Mouse (Mus musculus): ENCODE measurements around the gene Sdsl. TPM values are rescaled to one million over a fixed set of nuclear protein-coding genes. Genes with fewer than 3 reads are reported as not detected.
A peak's percentile ranks its signal among the peaks of the same experiment; 100 is the strongest.
"Not testable (repeated sequence)": the region's sequence is repeated elsewhere in the genome, so short reads cannot be mapped to it uniquely, and the experiment has no call there.

The Sdsl gene
- total RNA-seq (2014; fragmentation: Nextera tagmentation) (1.3 and 3.5 TPM in 2 replicates), total RNA-seq (2017) (2.4 and 2.8 TPM in 2 replicates)

DNA sequence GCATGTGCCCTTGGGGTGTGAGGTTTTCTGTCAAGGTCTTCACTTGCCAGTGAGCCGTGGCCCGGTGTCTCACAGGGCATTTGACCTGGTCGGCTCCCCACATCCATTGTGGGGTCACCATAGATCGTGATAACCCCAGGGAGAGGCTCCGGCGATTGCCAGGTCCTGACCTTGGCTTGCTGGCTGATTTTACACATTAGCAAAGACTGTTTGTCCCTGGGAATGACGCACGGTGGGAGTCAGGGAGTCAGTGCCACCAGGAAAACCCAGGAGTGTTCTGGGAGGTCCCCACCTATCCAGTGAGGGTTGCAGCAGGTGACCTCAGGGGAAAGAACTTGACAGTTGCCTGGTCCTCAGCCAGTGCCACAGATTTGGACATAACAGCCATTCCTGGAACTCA, at the start of gene Sdsl:
Gene Sdsl, minus strand, starts transcription at position 41 of the 400 bp plus-strand sequence.
- no peak for ATAC-seq (replicated peaks; ENCODE audit: poor library complexity, severe bottlenecking)

- ATAC-seq (replicated peaks; ENCODE audit: poor library complexity, severe bottlenecking), result peak; percentile 44
Observed at GRCm38 (mm10) chr5:120517552-120517951, 44.9 kb upstream of the Sdsl start.

DNA sequence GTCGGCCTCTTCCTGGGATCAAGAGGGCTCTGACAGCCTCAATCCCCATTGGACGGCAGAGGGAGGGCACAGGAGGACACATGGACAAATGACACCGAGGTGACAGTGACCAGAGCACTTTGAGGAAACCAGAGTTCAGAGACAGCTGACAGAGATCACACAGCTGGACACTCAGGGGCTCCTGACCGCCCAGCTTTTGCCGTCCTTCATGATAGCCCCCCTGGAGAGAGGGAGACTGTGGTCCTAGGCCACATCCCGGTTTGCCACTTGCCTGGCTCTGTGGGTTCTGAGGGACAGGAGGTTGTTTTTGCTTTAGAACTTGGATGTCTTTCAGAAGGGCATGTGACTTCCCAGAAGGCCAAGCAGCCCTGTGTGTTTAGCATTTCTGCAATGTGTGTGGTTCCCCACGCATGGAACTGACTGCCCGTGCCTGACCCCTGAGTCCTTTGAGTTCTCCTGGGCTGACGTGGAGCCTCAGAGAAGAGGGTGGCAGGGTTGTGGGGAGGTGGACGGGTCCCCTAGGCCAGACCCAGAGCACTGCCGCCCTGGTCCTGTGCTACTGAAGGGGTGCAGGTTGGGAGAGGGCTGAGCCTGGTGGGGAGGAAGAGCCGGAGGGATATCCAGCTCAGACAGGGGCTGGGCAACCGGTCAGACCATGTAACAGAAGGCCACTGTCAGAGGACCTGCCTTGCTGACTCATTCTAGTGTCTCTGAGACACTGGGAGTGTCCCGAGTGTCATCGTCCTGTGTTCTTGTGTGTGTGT, 43.8 kb upstream of the Sdsl start:
- no peak for ATAC-seq (replicated peaks; ENCODE audit: poor library complexity, severe bottlenecking)

DNA sequence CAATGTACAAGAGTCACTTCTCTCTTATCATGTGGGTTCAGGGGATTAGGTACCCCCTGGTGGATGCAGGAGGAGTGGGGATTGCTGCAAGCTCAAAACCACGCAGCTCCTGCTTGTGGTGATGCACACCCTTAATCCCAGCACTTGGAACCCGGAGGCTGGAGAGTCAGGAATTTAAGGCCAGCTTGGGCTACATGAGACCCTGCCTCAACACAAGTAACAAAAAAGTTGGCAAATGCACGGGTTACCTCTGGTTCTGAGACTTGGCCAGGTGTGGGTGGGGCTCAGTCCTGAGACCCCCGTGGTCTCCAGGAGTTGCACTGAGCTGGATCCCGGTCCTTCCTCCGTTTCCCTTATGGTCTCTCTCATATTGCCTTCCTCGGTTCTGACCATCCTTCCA, 42.8 kb upstream of the Sdsl start:
- ATAC-seq (replicated peaks; ENCODE audit: poor library complexity, severe bottlenecking), result no peak

DNA sequence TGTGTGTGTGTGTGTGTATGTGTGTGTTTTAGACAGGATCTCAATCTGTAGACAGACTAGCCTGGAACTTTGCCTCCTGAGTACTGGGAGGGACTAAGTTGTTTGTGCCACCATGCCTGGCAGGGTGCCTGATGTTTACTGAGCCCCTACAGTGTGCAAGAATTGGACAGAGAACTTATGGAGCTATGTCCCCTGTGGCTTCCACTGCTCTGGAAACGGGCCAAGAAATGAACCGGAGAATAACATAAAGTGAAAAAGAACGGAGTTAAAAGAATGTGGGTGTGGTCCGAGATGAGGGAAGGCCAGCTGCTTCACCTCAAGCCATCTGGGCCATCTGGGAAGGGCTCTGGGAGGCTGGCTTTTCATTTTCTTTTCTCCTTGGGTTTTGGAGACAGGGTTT, 42.1 kb upstream of the Sdsl start:
- no peak for ATAC-seq (replicated peaks; ENCODE audit: poor library complexity, severe bottlenecking)

GRCm38 (mm10) chr5:120514031-120514677, 41.5 kb upstream of the Sdsl start:
- ATAC-seq (replicated peaks; ENCODE audit: poor library complexity, severe bottlenecking), result peak; percentile 13

DNA sequence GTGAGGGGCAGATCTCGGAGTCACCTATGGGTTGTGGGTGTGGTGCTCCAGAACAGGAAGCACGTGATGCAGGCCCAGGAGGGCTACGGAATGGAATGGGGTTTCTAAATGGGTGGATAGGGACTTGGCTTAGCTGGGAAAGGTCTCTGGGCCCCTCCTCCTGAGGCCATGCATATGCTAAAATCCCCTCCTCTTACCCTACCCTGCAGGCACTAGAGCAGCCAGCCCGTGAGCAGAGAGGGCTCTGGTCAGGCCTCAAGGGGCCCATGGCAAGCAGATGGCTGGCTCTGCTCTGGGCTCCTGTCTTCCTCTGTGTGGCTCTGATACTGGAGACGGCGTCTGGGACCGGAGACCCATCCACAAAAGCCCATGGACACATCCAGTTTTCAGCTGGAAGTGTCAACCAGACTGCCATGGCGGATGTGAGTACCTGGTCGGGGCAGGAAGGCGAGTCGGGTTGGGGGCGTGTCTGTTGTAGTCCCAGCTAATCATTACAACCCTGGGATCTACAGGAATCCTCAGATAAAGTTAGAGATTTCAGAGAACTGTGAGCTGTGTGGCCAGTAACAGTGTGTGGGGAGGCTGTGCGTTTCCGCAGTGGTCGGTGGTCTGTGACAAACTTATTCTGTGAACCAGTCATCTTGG, 40.4 kb upstream of the Sdsl start:
- no peak for ATAC-seq (replicated peaks; ENCODE audit: poor library complexity, severe bottlenecking)

- peak; percentile 55 for ATAC-seq (replicated peaks; ENCODE audit: poor library complexity, severe bottlenecking)
Observed at GRCm38 (mm10) chr5:120511643-120512220, 39.1 kb upstream of the Sdsl start.

GRCm38 (mm10) chr5:120510982-120511642, 38.5 kb upstream of the Sdsl start, which contains the start of gene Slc8b1:
Slc8b1 (plus strand) TSS chr5:120511168.
- ATAC-seq (replicated peaks; ENCODE audit: poor library complexity, severe bottlenecking), result peak; percentile 85

DNA sequence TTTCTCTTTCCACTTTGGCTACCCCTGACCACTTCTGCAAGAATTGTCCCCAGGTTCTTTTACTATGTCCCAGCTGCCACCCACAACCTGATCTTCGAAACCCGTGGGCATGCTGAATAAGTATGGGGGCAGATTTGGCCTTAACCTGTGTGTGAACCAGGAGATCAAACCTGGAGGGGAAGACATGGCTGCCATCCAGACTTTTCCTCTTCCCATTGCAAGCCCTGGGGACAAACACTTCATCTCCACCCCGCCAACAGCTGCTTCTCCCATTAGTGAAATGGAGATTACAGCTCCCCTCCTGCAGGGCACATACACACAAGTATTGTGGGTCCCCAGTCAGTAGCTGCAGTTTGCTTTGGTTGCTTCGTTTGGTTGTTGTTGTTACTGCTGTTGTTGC, 34.7 kb upstream of the Sdsl start:
- no peak for ATAC-seq (replicated peaks; ENCODE audit: poor library complexity, severe bottlenecking)

GRCm38 (mm10) chr5:120506490-120506889, 33.9 kb upstream of the Sdsl start:
- no peak for ATAC-seq (replicated peaks; ENCODE audit: poor library complexity, severe bottlenecking)

- ATAC-seq (replicated peaks; ENCODE audit: poor library complexity, severe bottlenecking), result no peak; the same call in 1 of the 2 replicates
Observed at GRCm38 (mm10) chr5:120505781-120506180, 33.2 kb upstream of the Sdsl start.

GRCm38 (mm10) chr5:120505368-120505767, 32.8 kb upstream of the Sdsl start:
- peak; percentile 77 for ATAC-seq (replicated peaks; ENCODE audit: poor library complexity, severe bottlenecking)

- peak; percentile 61 for ATAC-seq (replicated peaks; ENCODE audit: poor library complexity, severe bottlenecking)
Observed at GRCm38 (mm10) chr5:120503144-120503795, 30.7 kb upstream of the Sdsl start, which contains the start of gene Plbd2. Plbd2 (minus strand) TSS chr5:120503625.

DNA sequence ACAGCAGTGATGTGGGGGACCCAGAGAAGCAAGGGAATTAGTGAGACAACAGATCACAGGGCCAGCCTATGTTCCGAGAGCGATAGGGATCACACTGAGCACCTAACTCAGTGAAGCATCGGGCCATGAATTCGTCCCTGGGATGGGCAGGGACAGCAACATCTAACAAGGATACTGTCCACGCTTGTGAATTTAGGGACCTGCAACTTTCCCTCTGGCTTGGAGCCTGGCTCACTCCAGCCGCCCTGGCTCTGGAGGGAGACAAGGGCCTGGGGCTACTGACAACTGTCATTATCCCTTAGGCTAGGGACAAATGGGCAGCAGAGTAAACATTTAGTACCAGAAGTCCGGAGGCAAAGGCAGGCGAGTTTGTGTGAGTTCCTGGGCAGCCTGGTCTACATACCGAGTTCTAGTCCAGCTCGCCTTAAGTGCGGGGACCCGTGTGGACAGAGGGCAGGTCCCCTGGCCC, 30.1 kb upstream of the Sdsl start:
- no peak for ATAC-seq (replicated peaks; ENCODE audit: poor library complexity, severe bottlenecking)

DNA sequence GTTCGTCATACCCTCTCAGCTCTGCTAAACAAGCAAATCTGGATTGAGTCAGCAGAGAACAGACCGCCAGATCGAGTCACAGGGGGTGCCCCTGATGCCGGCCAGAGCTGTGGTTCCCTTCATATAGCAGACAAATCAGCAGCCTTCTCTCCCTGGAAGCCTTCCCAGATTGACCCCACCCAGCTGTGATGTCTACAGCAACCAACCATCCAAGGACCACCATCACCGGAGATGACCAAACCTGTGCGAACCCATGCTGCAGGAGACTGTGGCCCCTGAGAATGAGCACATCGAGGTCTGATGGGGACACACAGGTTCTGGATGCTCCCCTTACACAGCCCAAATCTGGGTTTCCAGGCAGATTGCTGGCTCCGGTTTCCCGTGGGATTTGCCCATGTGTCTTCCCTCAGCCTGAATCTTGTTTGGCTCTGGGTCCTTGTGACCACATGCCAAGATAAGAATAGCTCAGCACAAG, 29.6 kb upstream of the Sdsl start:
- no peak for ATAC-seq (replicated peaks; ENCODE audit: poor library complexity, severe bottlenecking)

- ATAC-seq (replicated peaks; ENCODE audit: poor library complexity, severe bottlenecking), result not testable (repeated sequence)
Observed at GRCm38 (mm10) chr5:120500609-120501008, 28.0 kb upstream of the Sdsl start.

DNA sequence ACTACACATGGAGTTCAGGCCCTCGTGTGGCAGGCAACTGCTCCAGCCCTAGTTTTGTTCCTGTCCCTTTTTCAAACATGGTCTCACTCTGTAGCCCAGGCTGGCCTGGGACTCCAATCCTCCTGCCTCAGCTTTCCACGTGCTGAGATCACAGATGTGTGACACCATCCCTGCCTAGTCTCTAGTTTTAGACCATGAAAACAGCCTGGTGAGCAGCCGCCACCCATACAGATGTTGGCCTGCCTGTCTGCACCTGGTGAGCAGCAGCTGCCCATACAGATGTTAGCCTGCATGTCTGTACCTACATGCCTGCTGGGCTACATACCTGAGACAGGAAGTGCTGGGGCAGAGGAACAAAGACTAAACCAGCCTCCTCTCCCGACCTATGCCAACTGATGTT, 26.6 kb upstream of the Sdsl start:
- ATAC-seq (replicated peaks; ENCODE audit: poor library complexity, severe bottlenecking), result no peak

- no peak for ATAC-seq (replicated peaks; ENCODE audit: poor library complexity, severe bottlenecking)
Observed at GRCm38 (mm10) chr5:120497071-120497470, 24.5 kb upstream of the Sdsl start.
